Mouse (Mus musculus): ENCODE data around the gene Cfap61. TPM values are rescaled to one million over a fixed set of nuclear protein-coding genes. Genes with fewer than 3 reads are reported as not detected.

Cfap61 gene
- polyA plus RNA-seq, 1 experiment from 2014 or later, result 0.16 TPM

DNA sequence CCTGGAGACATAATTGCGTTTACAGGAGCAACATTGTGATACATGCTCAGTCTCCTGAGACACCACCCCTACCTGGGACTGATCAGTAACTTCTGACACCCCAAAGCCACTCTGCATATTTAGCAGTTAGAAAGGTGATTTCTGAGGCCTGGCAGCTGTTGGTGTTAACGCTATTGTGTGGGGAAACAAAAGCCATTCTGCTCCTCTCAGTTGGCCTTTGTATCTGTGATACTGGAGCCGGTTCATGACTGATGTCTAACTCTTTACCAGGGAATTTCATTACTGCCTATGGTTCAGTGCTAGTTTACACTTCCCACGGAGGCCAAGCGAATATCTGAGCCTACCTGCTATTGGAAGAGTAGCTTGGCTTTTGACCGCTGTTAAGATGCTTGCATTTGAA, 138.7 kb downstream of the Cfap61 start:
- 47% methylated on average over 6 of the region's 6 CpGs for WGBS
- no peak overlapping the region for H3K27ac ChIP-seq (replicated peaks)
- H3K9ac ChIP-seq (ENCODE audit: low read length), result no peak overlapping the region
- H3K4me1 ChIP-seq (replicated peaks; ENCODE audit: control insufficient read depth, insufficient read depth), result no peaks in the 10 kb centered on the region
- H3K27me3 ChIP-seq (ENCODE audit: control insufficient read depth, insufficient read depth, low read length), result no peaks in the 10 kb centered on the region
- no peak for TF ChIP-seq CTCF (IDR thresholded peaks at IDR 0.05; ENCODE audit: low read depth)
- no peak for TF ChIP-seq EP300 (optimal IDR thresholded peaks at IDR 0.05)
- ATAC-seq (ENCODE audit: low FRiP score, low TSS enrichment) (no peak), DNase-seq (ENCODE audit: low spot score) (no peak)
- H3K9me3 ChIP-seq (ENCODE audit: control insufficient read depth, low read length), result no peaks in the 10 kb centered on the region
- no peak overlapping the region for H3K4me3 ChIP-seq (ENCODE audit: low read depth, low read length)
- H3K4me2 ChIP-seq (replicated peaks; ENCODE audit: low read depth), result no peak overlapping the region
- no peaks in the 10 kb centered on the region for H3K36me3 ChIP-seq (ENCODE audit: control insufficient read depth, insufficient read depth, low read length)

DNA sequence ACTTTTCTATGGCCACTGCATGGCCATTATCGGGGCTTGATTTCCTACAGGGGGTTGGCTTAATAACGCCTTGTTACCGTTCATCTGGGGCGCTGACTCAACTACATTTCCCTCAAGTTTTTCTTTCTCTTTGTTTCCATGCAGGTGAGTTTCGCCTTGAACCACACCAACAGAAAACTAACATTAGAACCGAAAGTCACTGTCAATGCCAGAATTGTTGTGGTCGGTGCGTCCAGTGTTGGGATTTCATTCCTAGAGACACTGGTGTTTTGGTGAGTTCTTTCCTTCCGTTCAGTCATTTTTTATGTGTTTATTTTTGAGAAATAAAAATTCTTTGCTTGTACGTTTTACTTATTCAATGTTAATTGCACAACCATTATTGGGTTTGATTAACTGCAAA, 142.5 kb downstream of the Cfap61 start:
- Histone ChIP-seq H3K9me3 (ENCODE audit: control insufficient read depth, low read length) (no peaks in the 10 kb centered on the region), H3K9ac (ENCODE audit: low read length) (no peak overlapping the region), H3K36me3 (ENCODE audit: control insufficient read depth, insufficient read depth, low read length) (no peaks in the 10 kb centered on the region), H3K27me3 (ENCODE audit: control insufficient read depth, insufficient read depth, low read length) (no peaks in the 10 kb centered on the region), H3K4me3 (ENCODE audit: low read depth, low read length) (no peak overlapping the region), H3K4me2 (replicated peaks; ENCODE audit: low read depth) (no peak overlapping the region), H3K4me1 (replicated peaks; ENCODE audit: control insufficient read depth, insufficient read depth) (no peaks in the 10 kb centered on the region), H3K27ac (replicated peaks) (no peak overlapping the region)
- TF ChIP-seq CTCF (IDR thresholded peaks at IDR 0.05; ENCODE audit: low read depth) (no peak), EP300 (optimal IDR thresholded peaks at IDR 0.05) (no peak)
- no peak for DNase-seq (ENCODE audit: low spot score)
- ATAC-seq (ENCODE audit: low FRiP score, low TSS enrichment), result no peak
- 87% methylated on average over 10 of the region's 10 CpGs for WGBS

DNA sequence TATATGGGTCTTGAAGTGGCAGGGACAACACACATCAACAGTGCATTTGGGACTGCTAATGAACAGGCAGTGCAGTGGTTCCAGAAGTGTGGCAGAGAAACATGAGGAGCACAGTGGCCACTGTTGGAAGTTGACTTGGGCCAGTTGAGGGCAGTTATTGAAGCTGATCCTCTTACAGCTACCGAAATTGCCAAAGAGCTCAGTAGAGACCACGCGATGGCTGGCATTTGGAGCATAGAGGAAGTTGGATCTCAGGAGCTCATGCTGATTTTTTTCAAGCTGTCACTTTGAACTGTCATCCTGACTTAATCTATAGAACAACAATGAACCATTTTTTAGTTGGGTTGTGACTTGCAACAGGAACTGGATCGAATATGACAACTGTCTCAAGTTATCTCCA, 145.7 kb downstream of the Cfap61 start:
- ATAC-seq (ENCODE audit: low FRiP score, low TSS enrichment) (no peak), DNase-seq (ENCODE audit: low spot score) (no peak)
- Histone ChIP-seq H3K9ac (ENCODE audit: low read length) (no peak overlapping the region), H3K9me3 (ENCODE audit: control insufficient read depth, low read length) (no peaks in the 10 kb centered on the region), H3K4me3 (ENCODE audit: low read depth, low read length) (no peak overlapping the region), H3K27ac (replicated peaks) (no peak overlapping the region), H3K4me2 (replicated peaks; ENCODE audit: low read depth) (no peak overlapping the region), H3K27me3 (ENCODE audit: control insufficient read depth, insufficient read depth, low read length) (no peaks in the 10 kb centered on the region), H3K4me1 (replicated peaks; ENCODE audit: control insufficient read depth, insufficient read depth) (no peaks in the 10 kb centered on the region), H3K36me3 (ENCODE audit: control insufficient read depth, insufficient read depth, low read length) (no peaks in the 10 kb centered on the region)
- 91% methylated on average over 4 of the region's 4 CpGs for WGBS
- TF ChIP-seq EP300 (optimal IDR thresholded peaks at IDR 0.05), result no peak
- no peak for TF ChIP-seq CTCF (IDR thresholded peaks at IDR 0.05; ENCODE audit: low read depth)

DNA sequence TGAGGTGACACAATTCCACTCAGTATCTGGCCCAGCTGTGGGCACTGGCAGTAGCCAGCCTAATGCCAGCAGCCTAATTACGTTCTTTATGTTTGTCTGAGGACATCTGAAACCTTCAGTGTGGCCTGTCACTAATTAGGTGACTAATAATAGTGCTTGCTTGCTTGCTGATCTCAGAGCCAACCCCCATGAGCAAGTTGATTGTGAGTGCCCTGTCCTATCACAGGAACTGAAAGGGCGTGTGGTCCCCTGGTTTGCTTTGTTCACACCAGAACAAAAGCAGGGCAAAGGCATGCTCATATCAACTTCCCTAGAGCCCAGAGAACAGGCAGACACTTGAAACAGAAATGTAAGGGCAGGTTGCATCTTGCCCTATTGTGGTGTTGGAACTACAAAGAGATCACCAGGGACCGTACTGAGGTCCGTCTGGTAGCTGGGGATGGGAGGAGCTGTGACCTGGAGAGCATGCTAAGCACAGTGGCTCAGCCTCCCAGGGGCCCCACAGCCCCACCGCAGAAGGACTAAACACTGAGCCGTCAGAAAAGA, 148.8 kb downstream of the Cfap61 start:
- no peak for TF ChIP-seq EP300 (optimal IDR thresholded peaks at IDR 0.05)
- TF ChIP-seq CTCF (IDR thresholded peaks at IDR 0.05; ENCODE audit: low read depth), result no peak
- ATAC-seq (ENCODE audit: low FRiP score, low TSS enrichment) (peak; percentile 47; the same call in 1 of the 2 replicates), DNase-seq (ENCODE audit: low spot score) (no peak)
- Histone ChIP-seq H3K27me3 (ENCODE audit: control insufficient read depth, insufficient read depth, low read length) (no peaks in the 10 kb centered on the region), H3K9ac (ENCODE audit: low read length) (no peak overlapping the region), H3K4me1 (replicated peaks; ENCODE audit: control insufficient read depth, insufficient read depth) (no peaks in the 10 kb centered on the region), H3K36me3 (ENCODE audit: control insufficient read depth, insufficient read depth, low read length) (no peaks in the 10 kb centered on the region), H3K4me2 (replicated peaks; ENCODE audit: low read depth) (no peak overlapping the region), H3K9me3 (ENCODE audit: control insufficient read depth, low read length) (no peaks in the 10 kb centered on the region), H3K4me3 (ENCODE audit: low read depth, low read length) (no peak overlapping the region), H3K27ac (replicated peaks) (no peak overlapping the region)
- WGBS, result 33% methylated on average over 6 of the region's 6 CpGs

DNA sequence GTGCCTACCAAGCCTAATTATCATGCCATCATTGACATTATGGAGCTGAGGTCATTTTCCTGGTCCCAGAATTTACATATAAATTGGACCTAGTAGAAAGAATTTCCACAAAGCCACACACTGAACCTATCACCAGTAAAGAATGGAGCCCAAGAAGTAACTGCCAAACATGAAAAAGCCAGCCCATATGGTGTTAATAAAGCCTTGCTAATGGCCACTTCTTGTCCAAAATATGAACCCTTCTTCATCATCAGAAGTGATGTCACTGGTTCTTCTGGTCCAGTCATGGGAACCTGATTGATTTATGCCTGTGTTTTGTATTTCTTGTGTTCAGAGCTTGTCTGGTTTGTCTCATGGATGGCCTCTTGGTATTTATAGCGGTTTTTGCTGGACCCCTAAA, 152.8 kb downstream of the Cfap61 start:
- no peaks in the 10 kb centered on the region for H3K4me1 ChIP-seq (replicated peaks; ENCODE audit: control insufficient read depth, insufficient read depth)
- no peak overlapping the region for H3K4me2 ChIP-seq (replicated peaks; ENCODE audit: low read depth)
- ATAC-seq (ENCODE audit: low FRiP score, low TSS enrichment) (no peak), DNase-seq (ENCODE audit: low spot score) (no peak)
- WGBS, result 96% methylated on average over 1 of the region's 1 CpGs
- H3K36me3 ChIP-seq (ENCODE audit: control insufficient read depth, insufficient read depth, low read length), result no peaks in the 10 kb centered on the region
- no peak overlapping the region for H3K4me3 ChIP-seq (ENCODE audit: low read depth, low read length)
- H3K27ac ChIP-seq (replicated peaks), result no peak overlapping the region
- TF ChIP-seq EP300 (optimal IDR thresholded peaks at IDR 0.05) (no peak), CTCF (IDR thresholded peaks at IDR 0.05; ENCODE audit: low read depth) (no peak)
- H3K9ac ChIP-seq (ENCODE audit: low read length), result no peak overlapping the region
- H3K9me3 ChIP-seq (ENCODE audit: control insufficient read depth, low read length), result no peaks in the 10 kb centered on the region
- H3K27me3 ChIP-seq (ENCODE audit: control insufficient read depth, insufficient read depth, low read length), result no peaks in the 10 kb centered on the region

DNA sequence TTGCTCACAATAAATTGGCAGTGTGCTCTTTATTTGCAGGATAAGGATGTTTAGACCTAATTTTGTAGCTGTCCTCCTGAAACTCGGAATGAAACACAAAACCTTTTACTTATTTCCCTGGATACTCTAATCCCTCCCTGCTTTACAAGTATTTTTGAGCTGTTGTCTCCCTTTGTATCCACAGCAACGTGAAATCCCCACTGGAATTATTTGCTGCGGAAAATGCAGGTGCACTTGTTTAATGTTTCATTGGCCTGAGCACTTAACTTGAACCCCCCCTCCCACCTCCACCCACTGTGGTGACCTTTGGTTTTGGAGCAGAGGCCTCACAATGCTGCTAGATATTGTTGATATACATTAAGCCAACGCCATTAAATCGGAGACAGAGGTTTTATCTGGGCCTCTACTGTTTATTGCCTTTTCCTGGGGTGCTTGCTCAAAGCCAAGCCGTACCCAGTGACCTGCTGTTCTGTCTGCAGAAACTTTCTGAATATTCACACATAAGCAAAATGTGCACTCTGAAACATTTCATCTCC, 154.6 kb downstream of the Cfap61 start:
- Histone ChIP-seq H3K4me3 (ENCODE audit: low read depth, low read length) (no peak overlapping the region), H3K27me3 (ENCODE audit: control insufficient read depth, insufficient read depth, low read length) (no peaks in the 10 kb centered on the region), H3K4me1 (replicated peaks; ENCODE audit: control insufficient read depth, insufficient read depth) (no peaks in the 10 kb centered on the region), H3K27ac (replicated peaks) (no peak overlapping the region), H3K36me3 (ENCODE audit: control insufficient read depth, insufficient read depth, low read length) (no peaks in the 10 kb centered on the region), H3K9me3 (ENCODE audit: control insufficient read depth, low read length) (no peaks in the 10 kb centered on the region), H3K4me2 (replicated peaks; ENCODE audit: low read depth) (no peak overlapping the region), H3K9ac (ENCODE audit: low read length) (no peak overlapping the region)
- ATAC-seq (ENCODE audit: low FRiP score, low TSS enrichment) (no peak), DNase-seq (ENCODE audit: low spot score) (no peak)
- TF ChIP-seq EP300 (optimal IDR thresholded peaks at IDR 0.05) (no peak), CTCF (IDR thresholded peaks at IDR 0.05; ENCODE audit: low read depth) (no peak)
- WGBS, result 26% methylated on average over 6 of the region's 6 CpGs

All from stomach, postnatal 0 days (tissue).